ENCODE assay signal across 26 mouse cellular contexts in genomic region chr14:105115402-105115801, GRCm38 (mm10).
"Had no signal": no experiment of that assay in that cellular context is flagged by ENCODE, and none has a peak within 500 bp of the region (broad histone marks: within the 10 kb centered on the region; RNA-seq: fewer than 3 reads in every experiment).

No protein-coding gene starts in this region.

- H3K27ac ChIP-seq: gastrocnemius, adult 2 months; heart, embryonic 10.5 days; hindbrain, embryonic 10.5 days; hindbrain, embryonic 12.5 days; hindbrain, embryonic 14.5 days; intestine, embryonic 15.5 days; layer of hippocampus, adult 2 months; left cerebral cortex, adult 2 months; limb, embryonic 10.5 days; limb, embryonic 12.5 days; liver, embryonic 13.5 days; liver, embryonic 15.5 days had no signal

- H3K4me3 ChIP-seq: gastrocnemius, adult 2 months; heart, embryonic 10.5 days; heart, embryonic 12.5 days; hindbrain, embryonic 10.5 days; hindbrain, embryonic 12.5 days; intestine, embryonic 15.5 days; layer of hippocampus, adult 2 months; left cerebral cortex, adult 2 months; limb, embryonic 10.5 days; limb, embryonic 12.5 days; liver, embryonic 13.5 days; liver, embryonic 15.5 days had no signal

- H3K9ac ChIP-seq: heart, embryonic 12.5 days; hindbrain, embryonic 12.5 days; hindbrain, embryonic 14.5 days; intestine, embryonic 15.5 days; limb, embryonic 12.5 days; liver, embryonic 13.5 days; liver, embryonic 15.5 days had no signal

- H3K27me3 ChIP-seq: heart, embryonic 12.5 days; hindbrain, embryonic 12.5 days; intestine, embryonic 15.5 days; limb, embryonic 12.5 days; liver, embryonic 13.5 days; liver, embryonic 15.5 days had no signal

- DNase-seq: gastrocnemius, adult 2 months; gastrocnemius, postnatal 10 days; gastrocnemius, postnatal 25 days; heart, adult 18-20 months; heart, postnatal 10 days; heart, postnatal 4 days; kidney, adult 2 months; kidney, postnatal 10 days; kidney, postnatal 4 days; liver; liver, embryonic 13.5 days had no signal

- H3K4me2 ChIP-seq: heart, embryonic 12.5 days; hindbrain, embryonic 12.5 days; hindbrain, embryonic 14.5 days; intestine, embryonic 15.5 days; limb, embryonic 12.5 days; liver, embryonic 11.5 days; liver, embryonic 13.5 days; liver, embryonic 15.5 days had no signal

- ATAC-seq: hindbrain, embryonic 16.5 days; inflammation-experienced regulatory T-cells, adult 6 months; intestine, embryonic 15.5 days; intestine, postnatal 0 days had no signal

- H3K4me1 ChIP-seq: heart, embryonic 10.5 days; heart, embryonic 12.5 days; hindbrain, embryonic 10.5 days; hindbrain, embryonic 12.5 days; intestine, embryonic 15.5 days; limb, embryonic 10.5 days; limb, embryonic 12.5 days; liver, embryonic 13.5 days; liver, embryonic 15.5 days had no signal

- H3K9me3 ChIP-seq: heart, embryonic 10.5 days; heart, embryonic 12.5 days; hindbrain, embryonic 10.5 days; hindbrain, embryonic 12.5 days; intestine, embryonic 15.5 days; limb, embryonic 10.5 days; limb, embryonic 12.5 days; liver, embryonic 13.5 days; liver, embryonic 15.5 days had no signal
